Mouse (Mus musculus): ENCODE results near the gene Tmem38a.

DNA sequence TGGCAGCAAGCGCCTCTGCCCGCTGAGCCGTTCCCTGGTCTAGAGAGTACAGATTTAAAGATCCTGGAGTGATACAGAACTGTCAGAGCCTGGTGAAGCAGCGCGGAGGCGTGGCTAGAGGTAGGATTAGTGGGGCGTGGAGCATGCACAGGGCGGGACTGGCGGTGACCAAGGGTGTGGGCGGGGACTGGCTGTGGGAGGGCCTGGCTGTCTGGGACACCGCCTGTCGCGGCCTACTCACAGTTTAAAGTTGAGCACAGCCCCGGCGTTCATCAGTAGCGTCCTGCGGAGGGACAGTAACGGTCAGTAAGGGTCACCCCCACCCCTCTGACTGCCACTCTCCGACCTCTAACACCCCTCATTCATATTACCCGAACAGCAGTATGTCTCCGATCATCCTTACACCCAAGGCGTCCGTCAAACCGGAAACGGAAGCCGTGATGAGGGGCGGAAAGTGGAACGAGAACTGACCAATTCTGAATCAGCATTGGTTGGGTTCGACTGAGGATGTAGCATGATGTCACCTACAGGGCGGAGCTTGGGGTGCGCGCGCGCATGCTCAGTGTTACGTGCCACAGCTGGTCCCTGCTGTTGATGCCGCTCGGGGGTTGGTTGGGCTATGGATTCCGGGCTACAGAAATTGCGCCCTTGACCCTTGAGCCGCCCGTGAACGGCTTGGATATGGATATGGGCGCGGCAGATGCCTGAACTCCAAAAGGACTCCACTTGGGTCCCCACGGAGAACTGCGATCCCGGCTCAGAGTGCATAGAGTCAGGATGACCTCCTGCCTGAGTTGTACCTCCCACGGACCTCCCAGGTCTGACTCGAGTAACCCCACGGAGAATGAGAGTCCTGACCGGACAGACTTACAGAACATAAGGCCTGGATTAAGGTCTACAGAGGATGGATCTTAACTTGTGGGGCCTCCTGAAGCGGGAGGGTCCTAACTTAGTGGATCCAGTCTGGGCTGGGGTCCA lies 933 bp upstream of the Tmem38a start, which contains the start of gene Smim7:
- TF ChIP-seq CTCF (IDR thresholded peaks at IDR 0.05; ENCODE audit: low read depth), result no peak
- TF ChIP-seq EP300 (IDR thresholded peaks at IDR 0.05; ENCODE audit: low read depth), result peak; percentile 73; the same call in 1 of the 2 replicates

Measured in heart, postnatal 0 days (tissue).